Mouse (Mus musculus): Measurements from ENCODE around the gene Gm9602.
"Not testable (repeated sequence)": the region's sequence is repeated elsewhere in the genome, so short reads cannot be mapped to it uniquely, and the experiment has no call there.

Gene Gm9602

GRCm38 (mm10) chr14:4776037-4776436, at the start of gene Gm9602:
Gene Gm9602 (plus strand): TSS chr14:4776337.
- DNase-seq, result not testable (repeated sequence)

GRCm38 (mm10) chr14:4806421-4806820, 30.3 kb downstream of the Gm9602 start:
- not testable (repeated sequence) for DNase-seq

- DNase-seq, result peak in 1 of 2 experiments; percentile 1
Observed at GRCm38 (mm10) chr14:4821950-4822349, 45.8 kb downstream of the Gm9602 start.

Measured in cerebellum, postnatal 14 days (tissue).